Mouse (Mus musculus) cerebellum, postnatal 10 days (tissue): ENCODE measurements at regions not wholly inside any gene's neighbourhood (a gene's known extent, or its start where the extent isn't known, plus 50 kb on each side); places are given as distances from the start of the nearest gene placed in this dataset.

ENCODE experiments used
- DNase-seq, 2 experiments: peaks; one replicate each; pipeline ENCODE4 v3.0.0; 2021; ENCODE audit warnings: mixed read lengths in 2 of 2

GRCm38 (mm10) chr1:195312426-195312825 lies 135.9 kb upstream of the Cr2 start:
- DNase-seq, result no peak

- DNase-seq, result no peak
Observed at GRCm38 (mm10) chr1:195285076-195285475, 108.6 kb upstream of the Cr2 start.

DNA sequence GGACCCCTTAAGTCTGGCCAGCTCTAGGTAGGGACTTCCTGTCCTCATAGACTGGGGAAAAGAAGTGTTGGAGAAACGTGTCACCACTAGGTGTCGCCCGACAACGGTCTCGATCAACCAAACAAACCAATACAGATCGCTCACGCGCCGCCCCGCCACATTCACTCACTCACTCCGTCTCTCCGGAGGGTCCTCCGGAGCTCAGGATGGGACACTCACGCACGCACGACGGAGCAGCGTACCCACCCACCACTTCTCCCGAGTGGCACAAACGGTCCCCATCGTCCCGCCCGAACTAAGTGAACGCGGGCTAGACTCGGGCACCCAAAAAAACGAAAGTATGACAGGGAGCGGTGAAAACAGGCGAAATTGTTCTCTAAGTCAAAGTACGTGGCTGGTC lies 65.0 kb upstream of the Cr2 start:
- peak; percentile 98 to 99 for DNase-seq

DNA sequence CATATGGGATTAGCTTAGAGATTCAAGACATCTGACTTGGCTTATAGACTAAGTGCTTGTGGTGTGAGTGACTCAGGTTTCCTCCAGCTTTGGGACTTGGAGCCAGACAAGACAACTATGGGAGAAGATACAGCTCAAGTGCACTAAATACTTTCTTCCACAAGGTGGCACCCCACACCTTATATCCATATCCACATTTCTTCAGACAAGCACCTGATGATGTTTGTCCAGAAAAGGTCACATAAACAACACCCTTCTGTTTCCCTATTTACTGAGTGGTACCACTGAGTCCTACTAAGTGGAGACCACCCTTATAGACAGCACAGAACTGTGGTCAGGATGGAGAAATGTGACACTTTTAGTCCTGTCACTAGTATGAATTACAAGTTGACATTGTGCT lies 56.1 kb upstream of the Cr2 start:
- peak; percentile 66 to 74 for DNase-seq

DNA sequence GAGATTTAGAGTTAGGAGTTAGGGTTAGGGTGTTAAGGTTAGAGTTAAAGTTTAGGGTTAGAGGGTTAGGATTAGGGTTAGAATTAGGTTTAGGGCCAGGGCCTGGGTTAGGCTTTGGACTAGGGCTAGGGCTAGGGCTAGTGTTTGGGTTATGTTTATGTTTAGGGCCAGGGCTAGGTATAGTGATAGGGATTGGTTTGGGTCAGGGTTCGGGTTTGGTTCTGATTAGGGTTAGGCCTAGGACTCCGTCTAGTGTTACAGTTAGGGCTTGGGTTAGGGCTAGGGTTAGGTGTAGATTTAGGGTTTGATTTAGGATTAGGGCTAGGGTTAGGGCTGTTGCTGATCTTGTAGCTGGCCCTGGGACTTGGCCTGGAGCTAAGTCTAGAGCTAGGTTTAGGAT lies 50.5 kb upstream of the Cr2 start:
- DNase-seq, result no peak
